Mouse (Mus musculus) adrenal gland, postnatal 14 days (tissue): ENCODE results near the gene Ube2l3. TPM values are rescaled to one million over a fixed set of nuclear protein-coding genes. Genes with fewer than 3 reads are reported as not detected.

Experiments
- microRNA-seq, 2 experiments: library from miRNA; unstranded; fragments of <30 nt; microRNA quantifications; one replicate each; pipeline ENCODE4 v1.2.0; 2021
- total RNA-seq: library from RNA; stranded (reverse); gene quantifications from 2 replicates; pipeline ENCODE4 v1.2.3, GENCODE M21; 2021

Gene Ube2l3
- total RNA-seq, 1 experiment from 2014 or later = 190 TPM

Small RNA genes within 50 kb of the gene (microRNA-seq; reads per million reads assigned to microRNA genes)
- gene Mir130b = 393 to 714 reads per million in 2 experiments
- 8.8 to 56.7 reads per million in 2 experiments for gene Mir301b

Other genes starting within 250 kb of the Ube2l3 start
- gene Mapk1, start 219.3 kb downstream of the Ube2l3 start, total RNA-seq = 179 and 204 TPM in 2 replicates
- gene Ypel1, start 133.0 kb downstream of the Ube2l3 start, total RNA-seq = 5.2 and 5.3 TPM in 2 replicates
- gene Ppil2, start 91.4 kb downstream of the Ube2l3 start, total RNA-seq = 84.2 and 97.6 TPM in 2 replicates
- 2.4 and 3.5 TPM in 2 replicates for gene 2610318N02Rik, start 77.5 kb downstream of the Ube2l3 start, total RNA-seq
- gene Sdf2l1, start 70.3 kb downstream of the Ube2l3 start, total RNA-seq = 21.0 and 23.8 TPM in 2 replicates
- gene Ydjc, start 58.0 kb downstream of the Ube2l3 start, total RNA-seq = 3.4 and 4.1 TPM in 2 replicates
- gene Ccdc116, start 55.4 kb downstream of the Ube2l3 start, total RNA-seq = 0.45 TPM in 1 of 2 replicates, not detected in the other
- 0.07 and 0.08 TPM in 2 replicates for gene Rimbp3, start 6.0 kb upstream of the Ube2l3 start, total RNA-seq
- gene Hic2, start 30.9 kb upstream of the Ube2l3 start, total RNA-seq = 2.7 and 3.2 TPM in 2 replicates
- gene Tmem191c, start 73.4 kb upstream of the Ube2l3 start, total RNA-seq = 8.4 and 10.5 TPM in 2 replicates
- gene Serpind1, start 128.7 kb upstream of the Ube2l3 start, total RNA-seq = 3.7 and 75.0 TPM in 2 replicates
- 22.9 TPM in 2 replicates for gene Snap29, start 203.3 kb upstream of the Ube2l3 start, total RNA-seq
- 71.7 and 73.6 TPM in 2 replicates for gene Pi4ka, start 203.7 kb upstream of the Ube2l3 start, total RNA-seq
- 39.1 and 39.9 TPM in 2 replicates for gene Crkl, start 249.3 kb upstream of the Ube2l3 start, total RNA-seq